Mouse (Mus musculus): ENCODE measurements around the gene Olfr1347.

GRCm38 (mm10) chr7:6526141-6526540 lies 26.6 kb upstream of the Olfr1347 start:
- peak; percentile 52; the same call in 1 of the 2 replicates for TF ChIP-seq CTCF (IDR thresholded peaks at IDR 0.05; ENCODE audit: borderline replicate concordance, extremely low read depth, insufficient read depth, insufficient read length)
- no peak for TF ChIP-seq POLR2A (IDR thresholded peaks at IDR 0.05; ENCODE audit: borderline replicate concordance, extremely low read depth, insufficient read depth, insufficient read length, poor library complexity, severe bottlenecking)
